Mouse (Mus musculus) heart, postnatal 0 days (tissue): ENCODE results near the gene Wwox.

Source experiments
- CTCF ChIP-seq: IDR thresholded peaks from 2 replicates; pipeline ENCODE4 v1.5.1; 2016; ENCODE audit warnings: antibody characterized with exemption, control low read depth, low read depth
- EP300 ChIP-seq: IDR thresholded peaks from 2 replicates; pipeline ENCODE4 v1.6.1; 2016; ENCODE audit warnings: antibody characterized with exemption, low read depth

DNA sequence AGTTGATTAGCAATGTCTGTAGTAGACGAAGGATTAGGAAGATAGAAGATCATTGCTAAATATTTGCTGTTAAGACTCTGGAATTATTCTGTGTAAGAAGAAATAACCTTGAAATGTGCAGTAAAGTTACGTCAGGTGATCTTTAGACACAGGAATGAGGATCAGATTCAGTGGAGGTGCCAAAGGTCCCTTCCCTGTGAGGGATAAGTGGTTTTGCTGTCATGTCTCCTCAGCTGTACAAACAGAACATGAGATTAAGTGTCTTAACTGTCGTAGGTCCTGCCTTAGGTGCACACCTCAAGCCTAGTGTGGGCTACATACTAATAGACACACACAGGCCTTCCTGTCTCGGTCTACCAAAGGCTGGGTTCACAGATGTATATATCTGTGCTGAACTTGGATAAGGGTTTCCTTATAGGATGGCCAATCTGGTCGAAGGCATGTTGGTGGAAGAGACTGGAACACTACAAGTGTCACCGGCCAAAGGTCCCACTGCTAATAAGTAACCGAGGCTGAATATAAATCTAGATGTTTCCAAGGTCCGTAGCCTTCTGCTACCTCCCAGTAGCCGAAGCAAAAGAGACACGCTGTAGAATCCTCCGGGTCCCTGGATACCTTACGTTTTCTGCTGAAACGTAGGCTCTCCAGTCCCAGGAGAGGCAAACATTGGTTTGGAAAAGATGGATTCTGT is 746.8 kb downstream of the Wwox start:
- TF ChIP-seq CTCF (no peak), EP300 (no peak)
